Mouse (Mus musculus): ENCODE measurements at regions not wholly inside any gene's neighbourhood (a gene's known extent, or its start where the extent isn't known, plus 50 kb on each side); places are given as distances from the start of the nearest gene placed in this dataset.

- H3K27ac ChIP-seq (ENCODE audit: low read depth, low read length) = no peak overlapping the region
- 97% methylated on average over 1 of the region's 1 CpGs for WGBS
- no peak for TF ChIP-seq CTCF (IDR thresholded peaks at IDR 0.05; ENCODE audit: low read depth)
- H3K4me2 ChIP-seq (ENCODE audit: low read depth) = no peak overlapping the region
- DNase-seq = no peak
- no peak overlapping the region for H3K4me3 ChIP-seq (ENCODE audit: low read depth, low read length)
- H3K9ac ChIP-seq = no peak overlapping the region
- no peaks in the 10 kb centered on the region for H3K36me3 ChIP-seq (ENCODE audit: insufficient read depth)
- no peaks in the 10 kb centered on the region for H3K9me3 ChIP-seq (ENCODE audit: low read length)
- H3K4me1 ChIP-seq (ENCODE audit: insufficient read depth) = no peaks in the 10 kb centered on the region
- ATAC-seq = no peak
- H3K27me3 ChIP-seq (ENCODE audit: insufficient read depth, low read length) = no peaks in the 10 kb centered on the region
These were observed 899.8 kb downstream of the Kcnma1 start for GRCm38 (mm10) chr14:23114456-23114855.

- Histone ChIP-seq H3K27ac (ENCODE audit: low read depth, low read length) (no peak overlapping the region), H3K4me1 (ENCODE audit: insufficient read depth) (no peaks in the 10 kb centered on the region), H3K9ac (no peak overlapping the region), H3K4me2 (ENCODE audit: low read depth) (no peak overlapping the region), H3K27me3 (ENCODE audit: insufficient read depth, low read length) (no peaks in the 10 kb centered on the region), H3K9me3 (ENCODE audit: low read length) (no peaks in the 10 kb centered on the region), H3K4me3 (ENCODE audit: low read depth, low read length) (no peak overlapping the region), H3K36me3 (ENCODE audit: insufficient read depth) (no peaks in the 10 kb centered on the region)
- DNase-seq (no peak), ATAC-seq (no peak)
- TF ChIP-seq CTCF (IDR thresholded peaks at IDR 0.05; ENCODE audit: low read depth) = no peak
- 80% methylated on average over 2 of the region's 2 CpGs for WGBS
These were observed 901.9 kb downstream of the Kcnma1 start for GRCm38 (mm10) chr14:23112369-23112768.

- no peaks in the 10 kb centered on the region for H3K4me1 ChIP-seq (ENCODE audit: insufficient read depth)
- no peak overlapping the region for H3K4me3 ChIP-seq (ENCODE audit: low read depth, low read length)
- no peaks in the 10 kb centered on the region for H3K9me3 ChIP-seq (ENCODE audit: low read length)
- no peaks in the 10 kb centered on the region for H3K27me3 ChIP-seq (ENCODE audit: insufficient read depth, low read length)
- H3K36me3 ChIP-seq (ENCODE audit: insufficient read depth) = no peaks in the 10 kb centered on the region
- H3K27ac ChIP-seq (ENCODE audit: low read depth, low read length) = no peak overlapping the region
- TF ChIP-seq CTCF (IDR thresholded peaks at IDR 0.05; ENCODE audit: low read depth) = no peak
- 89% methylated on average over 7 of the region's 7 CpGs for WGBS
- H3K9ac ChIP-seq = no peak overlapping the region
- DNase-seq (no peak), ATAC-seq (no peak)
- H3K4me2 ChIP-seq (ENCODE audit: low read depth) = no peak overlapping the region
These were observed 905.7 kb downstream of the Kcnma1 start for GRCm38 (mm10) chr14:23108590-23108989.

GRCm38 (mm10) chr14:23107466-23107865 lies 906.8 kb downstream of the Kcnma1 start:
- H3K4me2 ChIP-seq (ENCODE audit: low read depth) = no peak overlapping the region
- ATAC-seq (no peak), DNase-seq (no peak)
- no peak overlapping the region for H3K9ac ChIP-seq
- H3K36me3 ChIP-seq (ENCODE audit: insufficient read depth) = no peaks in the 10 kb centered on the region
- no peaks in the 10 kb centered on the region for H3K27me3 ChIP-seq (ENCODE audit: insufficient read depth, low read length)
- H3K27ac ChIP-seq (ENCODE audit: low read depth, low read length) = no peak overlapping the region
- TF ChIP-seq CTCF (IDR thresholded peaks at IDR 0.05; ENCODE audit: low read depth) = no peak
- no peak overlapping the region for H3K4me3 ChIP-seq (ENCODE audit: low read depth, low read length)
- no peaks in the 10 kb centered on the region for H3K4me1 ChIP-seq (ENCODE audit: insufficient read depth)
- H3K9me3 ChIP-seq (ENCODE audit: low read length) = no peaks in the 10 kb centered on the region
- 69% methylated on average over 4 of the region's 4 CpGs for WGBS

All from forebrain, postnatal 0 days (tissue).